Mouse (Mus musculus) skeletal muscle tissue, postnatal 0 days (tissue): ENCODE results near the gene Npffr2. TPM values are rescaled to one million over a fixed set of nuclear protein-coding genes. Genes with fewer than 3 reads are reported as not detected.

ENCODE experiments used
- polyA plus RNA-seq: library from polyadenylated mRNA; unstranded; fragments of >200 nt; fragmentation: Nextera tagmentation; extraction: Ambion mirVana; gene quantifications from 2 replicates; pipeline ENCODE4 v1.2.1, GENCODE M21; 2015

Gene Npffr2
- polyA plus RNA-seq, result not detected in 2 replicates

GRCm38 (mm10) chr5:89526878-89527578, at the start of gene Npffr2:
TSS of gene Npffr2 (plus strand) at chr5:89527429.

Other genes starting within 250 kb of the Npffr2 start
- gene Gc, start 69.5 kb upstream of the Npffr2 start, polyA plus RNA-seq, result 0.71 and 1.8 TPM in 2 replicates